Mouse (Mus musculus): ENCODE data around the gene Ppwd1. TPM values are rescaled to one million over a fixed set of nuclear protein-coding genes. Genes with fewer than 3 reads are reported as not detected.
"Not testable (repeated sequence)": the region's sequence is repeated elsewhere in the genome, so short reads cannot be mapped to it uniquely, and the experiment has no call there.

Gene Ppwd1
- 10 to 100 TPM; 14.9 to 15.6 TPM for polyA plus RNA-seq (2017; shearing (Covaris generic))

GRCm38 (mm10) chr13:104228384-104229066 is at the start of gene Ppwd1, which contains the start of gene Cenpk:
Ppwd1 (minus strand) TSS chr13:104228843.
Cenpk (plus strand) TSS chr13:104228611.
- peak; percentile 95 for ATAC-seq

GRCm38 (mm10) chr13:104258997-104259396 is 30.4 kb upstream of the Ppwd1 start:
- ATAC-seq, result no peak

DNA sequence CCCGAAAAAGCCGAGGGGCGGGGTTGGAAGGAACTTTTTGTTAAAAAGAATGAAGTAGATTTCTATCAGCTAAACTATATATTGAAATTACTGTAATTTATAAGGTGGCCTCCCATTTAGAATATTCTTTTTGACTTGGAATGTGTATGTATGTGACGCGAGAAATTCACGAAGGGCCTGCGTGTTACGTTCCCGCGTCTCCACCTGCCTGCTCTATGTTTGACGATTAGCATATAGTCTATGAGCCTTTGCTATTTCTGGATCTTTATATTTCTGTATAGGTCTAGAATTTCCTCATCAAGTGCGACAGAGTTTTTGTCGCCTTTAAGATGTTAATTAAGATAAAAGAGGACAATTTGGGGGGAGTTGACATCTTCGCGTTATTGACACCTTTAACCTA is 538 bp upstream of the Ppwd1 start:
- ATAC-seq, result no peak

DNA sequence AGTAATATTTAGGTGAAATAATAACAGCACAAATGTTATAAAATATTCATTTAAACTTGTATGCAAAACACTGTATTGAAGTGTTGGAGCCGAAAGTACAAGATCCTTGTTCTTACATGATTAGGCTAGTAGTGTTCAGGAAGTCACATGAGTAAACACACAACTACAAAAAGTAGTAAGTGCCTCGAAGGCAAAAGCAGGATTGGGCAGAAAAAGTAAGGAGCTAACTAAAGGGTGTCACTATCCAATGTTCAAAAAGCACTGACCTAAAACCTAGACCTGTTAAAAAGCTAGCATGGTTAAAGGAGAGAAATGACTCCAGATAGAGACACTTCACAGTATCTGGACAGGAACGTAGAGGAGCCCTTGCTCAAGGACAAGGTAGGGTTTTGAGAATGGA is 1.2 kb downstream of the Ppwd1 start:
- no peak for ATAC-seq

GRCm38 (mm10) chr13:104204313-104204712 is 24.3 kb downstream of the Ppwd1 start:
- no peak for ATAC-seq

- ATAC-seq, result not testable (repeated sequence)
Observed at GRCm38 (mm10) chr13:104195891-104196290, 32.8 kb downstream of the Ppwd1 start.

DNA sequence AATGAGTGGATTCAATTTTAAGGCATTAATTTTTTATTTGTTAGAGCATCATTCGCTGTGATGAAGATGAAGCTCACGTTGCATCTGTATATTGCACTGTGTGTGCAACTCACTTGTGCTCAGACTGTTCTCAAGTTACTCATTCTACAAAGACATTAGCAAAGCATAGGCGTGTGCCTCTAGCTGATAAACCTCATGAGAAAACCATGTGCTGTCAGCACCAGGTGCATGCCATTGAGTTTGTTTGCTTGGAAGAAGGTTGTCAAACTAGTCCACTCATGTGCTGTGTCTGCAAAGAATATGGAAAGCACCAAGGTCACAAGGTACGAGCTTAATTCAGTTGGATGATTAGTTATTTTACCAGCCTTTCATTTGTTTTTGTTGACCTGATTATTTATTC is 41.3 kb downstream of the Ppwd1 start:
- ATAC-seq, result no peak

DNA sequence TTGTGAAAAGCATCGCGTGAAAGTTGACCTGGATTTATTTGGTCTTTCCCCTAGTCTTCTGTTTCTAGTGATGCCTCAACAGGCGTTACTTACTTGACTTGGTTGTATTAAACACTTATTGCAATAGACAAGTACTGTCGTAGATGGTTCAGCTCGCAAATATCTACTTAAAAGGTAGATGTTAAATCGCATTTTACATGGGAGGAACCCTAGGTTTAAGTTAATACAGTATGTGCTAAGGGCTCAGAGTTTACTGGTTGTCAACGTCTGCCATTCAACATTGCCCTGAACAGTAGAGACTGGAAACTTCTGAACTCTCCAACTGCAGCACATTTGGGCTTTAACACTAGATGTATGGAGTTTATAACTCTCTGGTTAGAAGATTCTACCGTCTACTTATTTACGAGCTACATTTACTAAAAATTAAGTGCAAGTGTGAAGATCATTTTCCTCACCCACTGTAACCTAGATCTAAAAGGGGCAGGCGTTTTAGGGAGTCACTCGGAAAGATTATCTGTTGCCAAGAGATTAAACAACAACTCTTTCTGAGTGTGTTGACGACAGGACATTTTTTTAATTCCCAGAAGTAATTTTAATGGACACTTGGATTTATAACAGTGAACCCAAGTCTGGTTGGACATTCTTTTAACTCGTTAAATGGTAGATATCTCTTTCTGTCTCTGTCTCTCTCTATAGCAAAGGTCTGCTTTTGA is 49.3 kb downstream of the Ppwd1 start:
- ATAC-seq, result no peak

DNA sequence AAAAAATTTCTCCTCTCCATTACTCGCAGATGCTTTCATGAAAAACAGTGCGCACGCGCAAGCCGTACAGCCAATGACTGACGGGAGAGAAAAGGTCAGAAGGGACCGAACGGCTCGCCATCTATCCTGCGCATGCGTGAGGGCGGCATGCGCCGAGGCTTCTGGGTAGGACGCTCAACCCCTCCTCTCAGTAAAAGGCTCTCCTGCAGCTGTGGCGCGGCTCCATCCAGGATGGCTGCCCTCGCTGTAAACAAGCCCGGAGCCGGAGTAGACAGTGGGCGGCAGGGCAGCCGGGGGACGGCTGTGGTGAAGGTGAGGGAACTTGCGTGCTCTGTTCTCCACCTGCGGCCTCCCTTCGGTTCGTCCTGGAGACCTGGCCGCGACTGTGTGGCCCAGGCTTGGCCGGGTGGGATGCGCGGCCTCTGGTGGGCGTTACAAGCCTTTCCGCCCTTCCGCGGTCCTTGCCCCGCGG is 50.0 kb downstream of the Ppwd1 start, which contains the start of gene Trim23:
Gene Trim23 (plus strand): TSS at position 148 of the 472 bp plus-strand sequence.
- peak; percentile 95 for ATAC-seq

DNA sequence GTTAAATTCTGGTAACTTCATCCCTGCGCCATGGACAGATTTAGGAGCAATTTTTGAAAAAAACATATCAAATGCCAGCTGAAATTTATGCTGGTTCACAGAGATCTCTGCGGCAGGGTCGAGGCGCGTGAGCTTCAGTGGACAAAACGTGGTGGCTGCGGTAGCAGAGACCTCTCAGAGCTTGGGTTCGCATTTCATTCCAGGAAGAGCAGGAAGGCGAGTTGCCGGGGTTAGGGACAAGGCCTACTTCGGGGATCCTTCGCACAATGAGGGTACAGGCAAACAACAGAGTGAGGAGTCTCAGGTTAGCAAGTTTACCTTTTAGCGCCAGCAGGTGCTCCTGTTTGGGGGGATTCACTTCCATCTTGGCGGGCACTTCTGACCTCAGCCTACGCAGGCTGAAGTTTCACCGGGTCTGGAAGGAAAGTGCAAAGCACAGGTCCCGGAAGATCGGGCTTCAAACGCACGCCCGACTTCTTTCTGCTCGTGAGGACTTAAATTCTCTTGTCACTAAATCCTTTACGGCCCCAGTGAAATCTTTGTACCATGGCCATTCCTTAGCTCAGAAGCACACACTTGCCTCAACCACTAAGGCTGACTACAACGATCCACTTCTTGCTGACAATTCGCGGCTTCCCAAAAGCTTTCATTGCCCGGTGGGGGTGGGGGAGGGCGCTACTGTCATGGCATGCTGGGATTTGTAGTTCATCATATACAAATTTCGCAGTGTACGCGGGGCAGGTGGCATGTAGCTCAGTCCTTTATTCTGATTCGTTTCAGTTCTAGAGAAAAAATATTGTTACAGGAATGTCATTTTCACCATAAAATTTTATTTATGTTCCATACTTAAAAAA is 50.6 kb downstream of the Ppwd1 start, which contains the start of gene Trappc13:
Gene Trappc13 (minus strand): TSS at position 674 of the 854 bp plus-strand sequence.
- ATAC-seq, result peak; percentile 74

DNA sequence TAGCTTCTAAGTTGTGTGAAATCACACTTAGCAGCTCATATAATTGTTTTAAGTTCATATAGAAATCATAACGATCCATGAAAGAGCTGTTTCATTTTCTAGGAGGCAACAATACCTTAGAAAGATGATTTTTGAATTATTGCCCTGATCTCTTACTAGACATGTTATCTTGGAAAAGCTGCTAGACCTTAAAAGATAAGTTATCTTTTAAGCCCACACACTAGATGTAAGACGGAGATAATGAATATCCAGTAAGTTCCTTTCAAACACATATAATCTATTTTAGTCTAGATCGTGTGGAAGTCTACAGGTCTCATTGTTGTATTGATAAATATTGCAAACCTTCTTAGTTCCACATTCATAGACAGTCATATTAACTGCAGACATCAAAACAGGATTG is 51.8 kb downstream of the Ppwd1 start:
- no peak for ATAC-seq

DNA sequence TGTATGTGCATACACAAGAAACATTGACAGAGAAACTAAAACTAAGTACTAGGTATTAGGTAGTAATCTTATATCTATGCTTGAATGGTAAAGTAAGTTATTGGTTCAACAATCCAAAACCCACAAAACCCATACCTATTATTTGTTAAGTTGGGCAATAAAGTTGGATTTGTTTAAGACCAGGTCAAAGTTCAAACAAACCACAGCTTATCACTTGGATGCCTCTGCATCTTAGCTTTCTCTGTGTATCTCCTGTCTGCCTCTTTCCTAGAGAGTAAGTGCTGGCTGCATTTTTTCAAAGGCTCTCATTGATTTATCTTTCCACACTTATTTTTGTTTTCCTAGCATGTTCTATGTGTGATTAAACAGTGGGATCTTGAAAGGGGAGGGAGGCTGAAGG is 56.1 kb downstream of the Ppwd1 start:
- ATAC-seq, result no peak

- ATAC-seq, result no peak
Observed at GRCm38 (mm10) chr13:104171711-104172110, 56.9 kb downstream of the Ppwd1 start.

DNA sequence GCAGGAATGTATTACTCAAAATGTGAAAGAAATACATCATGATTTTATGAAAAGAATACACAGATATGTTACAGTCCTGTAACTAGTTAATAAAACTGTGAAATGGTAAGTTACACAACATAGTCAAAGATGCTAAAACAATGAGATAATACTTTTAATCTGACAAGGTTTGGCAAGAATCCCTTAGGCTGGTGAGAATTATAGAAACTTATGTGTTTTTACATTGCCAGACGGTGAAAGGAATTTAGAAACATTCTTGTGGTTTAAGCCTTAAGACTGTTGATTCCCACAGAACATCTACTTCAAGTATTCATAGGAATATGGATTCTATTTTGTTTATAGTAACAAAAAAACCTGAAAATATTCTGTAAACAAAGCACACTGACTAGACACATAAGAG is 73.0 kb downstream of the Ppwd1 start:
- ATAC-seq, result no peak

Other genes with a start within 250 kb of the Ppwd1 start
- gene Nln, start 119.2 kb downstream of the Ppwd1 start, polyA plus RNA-seq (2017; shearing (Covaris generic)), result 10 to 100 TPM in 1 of 2 experiments, 1 to 10 TPM in 1; 8.4 to 10.9 TPM
- under 1 TPM; 0.17 to 0.71 TPM for gene Sgtb, start 119.1 kb downstream of the Ppwd1 start, polyA plus RNA-seq (2017; shearing (Covaris generic))
- 10 to 100 TPM; 42.1 to 48.5 TPM for gene Trappc13, start 50.4 kb downstream of the Ppwd1 start, polyA plus RNA-seq (2017; shearing (Covaris generic))
- 10 to 100 TPM; 19.4 to 25.5 TPM for gene Trim23, start 50.0 kb downstream of the Ppwd1 start, polyA plus RNA-seq (2017; shearing (Covaris generic))
- gene Cenpk, start 232 bp downstream of the Ppwd1 start, polyA plus RNA-seq (2017; shearing (Covaris generic)), result 1 to 10 TPM; 2.6 to 5.6 TPM
- 10 to 100 TPM; 24.2 to 26.5 TPM for gene Adamts6, start 59.0 kb upstream of the Ppwd1 start, polyA plus RNA-seq (2017; shearing (Covaris generic))

Data from CD4-positive, CD25-positive, alpha-beta regulatory T cell, adult 4 months (primary cell).